Mouse (Mus musculus) neural tube, embryonic 14.5 days (tissue): ENCODE measurements around the gene Cxcl14. TPM values are rescaled to one million over a fixed set of nuclear protein-coding genes. Genes with fewer than 3 reads are reported as not detected.

Source experiments
- ATAC-seq: fragments of 200-750 bp; cut with Nextera tagmentation; 2 replicates; pipeline ENCODE4 v1.8.0; 2017; ENCODE audit warnings: low read depth, mild to moderate bottlenecking, moderate TSS enrichment, moderate library complexity
- H3K27ac ChIP-seq: fragments of 300-500 bp; sonication (generic); 2 replicates; pipeline ENCODE4 v1.5.1; 2014; ENCODE audit warnings: low read depth, mild to moderate bottlenecking, control low read depth, low read length, moderate library complexity, mixed read lengths
- H3K27me3 ChIP-seq: fragments of 300-500 bp; sonication (generic); 2 replicates; pipeline ENCODE4 v1.6.1; 2014; ENCODE audit warnings: low read length; ENCODE audit not compliant: control insufficient read depth, insufficient read depth
- H3K36me3 ChIP-seq: fragments of 300-500 bp; sonication (generic); 2 replicates; pipeline ENCODE4 v1.6.1; 2014; ENCODE audit warnings: low read length, mixed read lengths; ENCODE audit not compliant: control insufficient read depth, insufficient read depth
- H3K4me1 ChIP-seq: fragments of 300-500 bp; sonication (generic); 2 replicates; pipeline ENCODE4 v1.6.1; 2014; ENCODE audit warnings: low read length; ENCODE audit not compliant: control insufficient read depth, insufficient read depth
- H3K4me2 ChIP-seq: fragments of 300-500 bp; sonication (generic); 2 replicates; pipeline ENCODE4 v1.6.1; 2014; ENCODE audit warnings: mild to moderate bottlenecking, low read depth, low read length, control low read depth
- H3K4me3 ChIP-seq: fragments of 300-500 bp; sonication (generic); 2 replicates; pipeline ENCODE4 v1.5.1; 2014; ENCODE audit warnings: low read depth, low read length, control low read depth, mixed read lengths
- H3K9ac ChIP-seq: fragments of 300-500 bp; sonication (generic); replicated peaks from 2 replicates; pipeline ENCODE4 v1.6.1; 2014; ENCODE audit warnings: low read depth, mild to moderate bottlenecking, control low read depth, low read length, mixed read lengths
- H3K9me3 ChIP-seq: fragments of 300-500 bp; sonication (generic); 2 replicates; pipeline ENCODE4 v1.6.1; 2016; ENCODE audit warnings: low read length; ENCODE audit not compliant: control insufficient read depth
- WGBS: fragments of 180-500 bp; shearing (Covaris S2); extraction: QIAGEN DNeasy Blood & Tissue Kit; methylation state at CpG from one replicate; pipeline ENCODE4 v1.1.7; 2014; 5-methylcytosine and 5-hydroxymethylcytosine counted together
- polyA plus RNA-seq: library from polyadenylated mRNA; unstranded; fragments of >200 nt; fragmentation: Nextera tagmentation; extraction: Ambion mirVana; gene quantifications from 2 replicates; pipeline ENCODE4 v1.2.1, GENCODE M21; 2014

The Cxcl14 gene
- polyA plus RNA-seq, 1 experiment from 2014 or later: 2.5 TPM

- Histone ChIP-seq H3K4me1 (no peaks in the 10 kb centered on the region), H3K36me3 (no peaks in the 10 kb centered on the region), H3K4me2 (no peak overlapping the region), H3K27me3 (no peaks in the 10 kb centered on the region), H3K9ac (no peak overlapping the region), H3K27ac (no peak overlapping the region), H3K4me3 (no peak overlapping the region), H3K9me3 (no peaks in the 10 kb centered on the region)
- peak; percentile 77 for ATAC-seq
- 21% methylated on average over 8 of the region's 8 CpGs for WGBS
Observed at GRCm38 (mm10) chr13:56279439-56279838, 16.9 kb downstream of the Cxcl14 start.

- Histone ChIP-seq H3K36me3 (no peaks in the 10 kb centered on the region), H3K4me1 (no peaks in the 10 kb centered on the region), H3K4me2 (no peak overlapping the region), H3K27me3 (no peaks in the 10 kb centered on the region), H3K27ac (no peak overlapping the region), H3K9me3 (no peaks in the 10 kb centered on the region), H3K4me3 (no peak overlapping the region), H3K9ac (no peak overlapping the region)
- ATAC-seq: no peak
- WGBS: 48% methylated on average over 2 of the region's 2 CpGs
Observed at GRCm38 (mm10) chr13:56275171-56275570, 21.2 kb downstream of the Cxcl14 start.

DNA sequence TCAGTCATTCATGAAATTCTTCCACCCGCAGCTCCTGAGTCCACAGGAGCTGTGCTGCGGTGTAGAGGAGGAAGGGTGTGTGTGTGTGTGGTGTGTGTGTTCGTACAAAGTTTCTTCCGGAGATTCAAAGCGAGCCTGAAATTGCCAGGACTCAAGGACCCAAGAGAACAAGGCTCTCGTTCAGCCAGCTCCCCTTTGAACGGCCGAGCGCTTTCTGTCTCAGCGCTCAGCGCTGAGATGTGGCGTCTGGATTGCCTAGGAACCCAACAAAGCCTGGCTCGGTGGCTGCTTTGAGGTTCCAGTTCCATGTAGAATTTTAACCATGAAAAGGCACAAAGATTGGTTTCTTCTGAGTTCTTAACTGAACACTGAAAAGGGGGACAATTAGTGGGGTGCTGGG is 26.2 kb downstream of the Cxcl14 start:
- 55% methylated on average over 13 of the region's 13 CpGs for WGBS
- Histone ChIP-seq H3K27me3 (no peaks in the 10 kb centered on the region), H3K4me1 (no peaks in the 10 kb centered on the region), H3K27ac (no peak overlapping the region), H3K9ac (no peak overlapping the region), H3K9me3 (no peaks in the 10 kb centered on the region), H3K4me3 (no peak overlapping the region), H3K36me3 (no peaks in the 10 kb centered on the region), H3K4me2 (no peak overlapping the region)
- no peak for ATAC-seq

GRCm38 (mm10) chr13:56267396-56267795 is 29.0 kb downstream of the Cxcl14 start:
- ATAC-seq: no peak
- Histone ChIP-seq H3K4me2 (no peak overlapping the region), H3K27ac (no peak overlapping the region), H3K9me3 (no peaks in the 10 kb centered on the region), H3K36me3 (no peaks in the 10 kb centered on the region), H3K9ac (no peak overlapping the region), H3K27me3 (peaks cover 14% of the 10 kb centered on the region), H3K4me3 (no peak overlapping the region), H3K4me1 (no peaks in the 10 kb centered on the region)
- 74% methylated on average over 4 of the region's 4 CpGs for WGBS

- 36% methylated on average over 8 of the region's 8 CpGs for WGBS
Observed at GRCm38 (mm10) chr13:56266435-56266834, 29.9 kb downstream of the Cxcl14 start.

GRCm38 (mm10) chr13:56265661-56266060 is 30.7 kb downstream of the Cxcl14 start:
- Histone ChIP-seq H3K4me3 (no peak overlapping the region), H3K4me1 (no peaks in the 10 kb centered on the region), H3K36me3 (no peaks in the 10 kb centered on the region), H3K4me2 (no peak overlapping the region), H3K27me3 (peaks cover 30% of the 10 kb centered on the region), H3K9me3 (no peaks in the 10 kb centered on the region), H3K27ac (no peak overlapping the region), H3K9ac (no peak overlapping the region)
- ATAC-seq: no peak
- WGBS: 70% methylated on average over 5 of the region's 5 CpGs

More at GRCm38 (mm10) chr13:56266435-56266834, 29.9 kb downstream of the Cxcl14 start:
- Histone ChIP-seq H3K9ac (no peak overlapping the region), H3K4me3 (no peak overlapping the region), H3K36me3 (no peaks in the 10 kb centered on the region), H3K4me2 (no peak overlapping the region), H3K27ac (no peak overlapping the region), H3K9me3 (no peaks in the 10 kb centered on the region), H3K27me3 (peaks cover 23% of the 10 kb centered on the region), H3K4me1 (no peaks in the 10 kb centered on the region)
- ATAC-seq: 0 out of 2 replicates have a peak, but pooled peaks have one; percentile 44

- no peaks in the 10 kb centered on the region for H3K9me3 ChIP-seq
- H3K4me2 ChIP-seq: no peak overlapping the region
- WGBS: 52% methylated on average over 4 of the region's 4 CpGs
- ATAC-seq: no peak
- H3K4me3 ChIP-seq: no peak overlapping the region
- H3K9ac ChIP-seq: no peak overlapping the region
- no peaks in the 10 kb centered on the region for H3K4me1 ChIP-seq
- H3K36me3 ChIP-seq: no peaks in the 10 kb centered on the region
- peaks cover 52% of the 10 kb centered on the region for H3K27me3 ChIP-seq
- H3K27ac ChIP-seq: no peak overlapping the region
Observed at GRCm38 (mm10) chr13:56262269-56262668, 34.1 kb downstream of the Cxcl14 start.

GRCm38 (mm10) chr13:56260344-56260780 is 36.0 kb downstream of the Cxcl14 start:
- H3K27me3 ChIP-seq: peaks cover 69% of the 10 kb centered on the region

GRCm38 (mm10) chr13:56259926-56260250 is 36.5 kb downstream of the Cxcl14 start:
- Histone ChIP-seq H3K27ac (no peak overlapping the region), H3K4me2 (no peak overlapping the region), H3K9me3 (no peaks in the 10 kb centered on the region), H3K27me3 (peaks cover 72% of the 10 kb centered on the region), H3K36me3 (no peaks in the 10 kb centered on the region), H3K4me1 (0 out of 2 replicates have a peak, but pooled peaks cover 3% of the 10 kb centered on the region), H3K4me3 (no peak overlapping the region), H3K9ac (no peak overlapping the region)
- no peak for ATAC-seq
- WGBS: 4% methylated on average over 5 of the region's 5 CpGs

More at GRCm38 (mm10) chr13:56260344-56260780, 36.0 kb downstream of the Cxcl14 start:
- Histone ChIP-seq H3K4me2 (no peak overlapping the region), H3K36me3 (no peaks in the 10 kb centered on the region), H3K4me3 (no peak overlapping the region), H3K4me1 (0 out of 2 replicates have a peak, but pooled peaks cover 3% of the 10 kb centered on the region), H3K27ac (no peak overlapping the region), H3K9ac (no peak overlapping the region), H3K9me3 (no peaks in the 10 kb centered on the region)
- WGBS: 0% methylated on average over 17 of the region's 17 CpGs
- ATAC-seq: peak; percentile 9; the same call in 1 of the 2 replicates
